Mouse (Mus musculus): Measurements from ENCODE around the gene Nhsl1. TPM values are rescaled to one million over a fixed set of nuclear protein-coding genes. Genes with fewer than 3 reads are reported as not detected.

Nhsl1 gene
- polyA plus RNA-seq, 1 experiment from 2014 or later: 9.3 TPM

- no peak for ATAC-seq (ENCODE audit: low FRiP score, low TSS enrichment)
- peak overlapping the region; percentile 52 for H3K9ac ChIP-seq (replicated peaks; ENCODE audit: low read length)
These were observed 151.7 kb downstream of the Nhsl1 start for GRCm38 (mm10) chr10:18470351-18471060.

GRCm38 (mm10) chr10:18471648-18472047, 152.9 kb downstream of the Nhsl1 start:
- Histone ChIP-seq H3K27me3 (ENCODE audit: insufficient read depth, low read length) (no peaks in the 10 kb centered on the region), H3K4me2 (replicated peaks; ENCODE audit: low read depth, low read length) (peak overlapping the region; percentile 62; the same call in 1 of the 2 replicates), H3K4me3 (ENCODE audit: low read length) (peak overlapping the region; percentile 5; the same call in 1 of the 2 replicates), H3K27ac (ENCODE audit: low read length) (no peak overlapping the region), H3K9ac (replicated peaks; ENCODE audit: low read length) (no peak overlapping the region), H3K4me1 (ENCODE audit: insufficient read depth, low read length) (peaks cover 34% of the 10 kb centered on the region), H3K36me3 (ENCODE audit: insufficient read depth, low read length) (peaks cover 13% of the 10 kb centered on the region), H3K9me3 (ENCODE audit: low read length) (no peaks in the 10 kb centered on the region)
- no peak for ATAC-seq (ENCODE audit: low FRiP score, low TSS enrichment)
- WGBS: 77% methylated on average over 5 of the region's 5 CpGs

More at GRCm38 (mm10) chr10:18470351-18471060, 151.7 kb downstream of the Nhsl1 start:
- Histone ChIP-seq H3K27me3 (ENCODE audit: insufficient read depth, low read length) (no peaks in the 10 kb centered on the region), H3K4me2 (replicated peaks; ENCODE audit: low read depth, low read length) (peak overlapping the region; percentile 62), H3K27ac (ENCODE audit: low read length) (peak overlapping the region; percentile 55), H3K9me3 (ENCODE audit: low read length) (no peaks in the 10 kb centered on the region), H3K4me3 (ENCODE audit: low read length) (peak overlapping the region; percentile 34), H3K4me1 (ENCODE audit: insufficient read depth, low read length) (peaks cover 34% of the 10 kb centered on the region), H3K36me3 (ENCODE audit: insufficient read depth, low read length) (peaks cover 13% of the 10 kb centered on the region)
- 33% methylated on average over 20 of the region's 20 CpGs for WGBS

- Histone ChIP-seq H3K9me3 (ENCODE audit: low read length) (no peaks in the 10 kb centered on the region), H3K9ac (replicated peaks; ENCODE audit: low read length) (no peak overlapping the region), H3K27ac (ENCODE audit: low read length) (no peak overlapping the region), H3K4me2 (replicated peaks; ENCODE audit: low read depth, low read length) (no peak overlapping the region), H3K4me3 (ENCODE audit: low read length) (no peak overlapping the region), H3K27me3 (ENCODE audit: insufficient read depth, low read length) (no peaks in the 10 kb centered on the region), H3K4me1 (ENCODE audit: insufficient read depth, low read length) (peaks cover 18% of the 10 kb centered on the region), H3K36me3 (ENCODE audit: insufficient read depth, low read length) (peaks cover 13% of the 10 kb centered on the region)
- no peak for ATAC-seq (ENCODE audit: low FRiP score, low TSS enrichment)
- 71% methylated on average over 6 of the region's 6 CpGs for WGBS
These were observed 156.3 kb downstream of the Nhsl1 start for GRCm38 (mm10) chr10:18475126-18475525.

- no peak overlapping the region for H3K9ac ChIP-seq (replicated peaks; ENCODE audit: low read length)
- no peak for ATAC-seq (ENCODE audit: low FRiP score, low TSS enrichment)
- 84% methylated on average over 4 of the region's 4 CpGs for WGBS
- no peaks in the 10 kb centered on the region for H3K27me3 ChIP-seq (ENCODE audit: insufficient read depth, low read length)
- no peak overlapping the region for H3K4me2 ChIP-seq (replicated peaks; ENCODE audit: low read depth, low read length)
- H3K4me3 ChIP-seq (ENCODE audit: low read length): no peak overlapping the region
- peaks cover 12% of the 10 kb centered on the region for H3K4me1 ChIP-seq (ENCODE audit: insufficient read depth, low read length)
- H3K36me3 ChIP-seq (ENCODE audit: insufficient read depth, low read length): peaks cover 7% of the 10 kb centered on the region; the same call in 1 of the 2 replicates
- no peaks in the 10 kb centered on the region for H3K9me3 ChIP-seq (ENCODE audit: low read length)
- no peak overlapping the region for H3K27ac ChIP-seq (ENCODE audit: low read length)
These were observed 159.5 kb downstream of the Nhsl1 start for GRCm38 (mm10) chr10:18478294-18478693.

- Histone ChIP-seq H3K36me3 (ENCODE audit: insufficient read depth, low read length) (no peaks in the 10 kb centered on the region), H3K4me3 (ENCODE audit: low read length) (no peak overlapping the region), H3K9ac (replicated peaks; ENCODE audit: low read length) (no peak overlapping the region), H3K9me3 (ENCODE audit: low read length) (no peaks in the 10 kb centered on the region), H3K27me3 (ENCODE audit: insufficient read depth, low read length) (no peaks in the 10 kb centered on the region), H3K27ac (ENCODE audit: low read length) (no peak overlapping the region), H3K4me1 (ENCODE audit: insufficient read depth, low read length) (peaks cover 12% of the 10 kb centered on the region), H3K4me2 (replicated peaks; ENCODE audit: low read depth, low read length) (no peak overlapping the region)
- 91% methylated on average over 3 of the region's 3 CpGs for WGBS
- ATAC-seq (ENCODE audit: low FRiP score, low TSS enrichment): no peak
These were observed 160.5 kb downstream of the Nhsl1 start for GRCm38 (mm10) chr10:18479285-18479684.

- no peaks in the 10 kb centered on the region for H3K9me3 ChIP-seq (ENCODE audit: low read length)
- no peak overlapping the region for H3K4me3 ChIP-seq (ENCODE audit: low read length)
- ATAC-seq (ENCODE audit: low FRiP score, low TSS enrichment): peak; percentile 53; the same call in 1 of the 2 replicates
- peak overlapping the region; percentile 28; the same call in 1 of the 2 replicates for H3K27ac ChIP-seq (ENCODE audit: low read length)
- no peak overlapping the region for H3K9ac ChIP-seq (replicated peaks; ENCODE audit: low read length)
- H3K4me1 ChIP-seq (ENCODE audit: insufficient read depth, low read length): peaks cover 12% of the 10 kb centered on the region
- H3K36me3 ChIP-seq (ENCODE audit: insufficient read depth, low read length): no peaks in the 10 kb centered on the region
- H3K27me3 ChIP-seq (ENCODE audit: insufficient read depth, low read length): no peaks in the 10 kb centered on the region
- H3K4me2 ChIP-seq (replicated peaks; ENCODE audit: low read depth, low read length): no peak overlapping the region
- 64% methylated on average over 10 of the region's 10 CpGs for WGBS
These were observed 162.1 kb downstream of the Nhsl1 start for GRCm38 (mm10) chr10:18480836-18481235.

- Histone ChIP-seq H3K4me1 (ENCODE audit: insufficient read depth, low read length) (peaks cover 16% of the 10 kb centered on the region), H3K27ac (ENCODE audit: low read length) (0 out of 2 replicates have a peak overlapping the region, but pooled peaks have one; percentile 38), H3K9ac (replicated peaks; ENCODE audit: low read length) (no peak overlapping the region), H3K36me3 (ENCODE audit: insufficient read depth, low read length) (no peaks in the 10 kb centered on the region), H3K27me3 (ENCODE audit: insufficient read depth, low read length) (no peaks in the 10 kb centered on the region), H3K4me2 (replicated peaks; ENCODE audit: low read depth, low read length) (no peak overlapping the region), H3K9me3 (ENCODE audit: low read length) (no peaks in the 10 kb centered on the region), H3K4me3 (ENCODE audit: low read length) (no peak overlapping the region)
- ATAC-seq (ENCODE audit: low FRiP score, low TSS enrichment): no peak
- 30% methylated on average over 4 of the region's 4 CpGs for WGBS
These were observed 163.9 kb downstream of the Nhsl1 start for GRCm38 (mm10) chr10:18482558-18483141.

GRCm38 (mm10) chr10:18483658-18484057, 164.9 kb downstream of the Nhsl1 start:
- 72% methylated on average over 3 of the region's 3 CpGs for WGBS
- no peak for ATAC-seq (ENCODE audit: low FRiP score, low TSS enrichment)
- H3K4me1 ChIP-seq (ENCODE audit: insufficient read depth, low read length): peaks cover 26% of the 10 kb centered on the region
- no peaks in the 10 kb centered on the region for H3K36me3 ChIP-seq (ENCODE audit: insufficient read depth, low read length)
- no peaks in the 10 kb centered on the region for H3K9me3 ChIP-seq (ENCODE audit: low read length)
- H3K27me3 ChIP-seq (ENCODE audit: insufficient read depth, low read length): no peaks in the 10 kb centered on the region
- no peak overlapping the region for H3K27ac ChIP-seq (ENCODE audit: low read length)
- no peak overlapping the region for H3K4me2 ChIP-seq (replicated peaks; ENCODE audit: low read depth, low read length)
- H3K4me3 ChIP-seq (ENCODE audit: low read length): no peak overlapping the region
- no peak overlapping the region for H3K9ac ChIP-seq (replicated peaks; ENCODE audit: low read length)

- Histone ChIP-seq H3K4me2 (replicated peaks; ENCODE audit: low read depth, low read length) (no peak overlapping the region), H3K9ac (replicated peaks; ENCODE audit: low read length) (no peak overlapping the region), H3K27me3 (ENCODE audit: insufficient read depth, low read length) (no peaks in the 10 kb centered on the region), H3K36me3 (ENCODE audit: insufficient read depth, low read length) (no peaks in the 10 kb centered on the region), H3K4me1 (ENCODE audit: insufficient read depth, low read length) (peaks cover 29% of the 10 kb centered on the region), H3K27ac (ENCODE audit: low read length) (no peak overlapping the region), H3K4me3 (ENCODE audit: low read length) (no peak overlapping the region), H3K9me3 (ENCODE audit: low read length) (no peaks in the 10 kb centered on the region)
- no peak for ATAC-seq (ENCODE audit: low FRiP score, low TSS enrichment)
- 92% methylated on average over 5 of the region's 5 CpGs for WGBS
These were observed 165.9 kb downstream of the Nhsl1 start for GRCm38 (mm10) chr10:18484731-18485130.

- WGBS: 56% methylated on average over 7 of the region's 7 CpGs
- Histone ChIP-seq H3K9ac (replicated peaks; ENCODE audit: low read length) (no peak overlapping the region), H3K27me3 (ENCODE audit: insufficient read depth, low read length) (no peaks in the 10 kb centered on the region), H3K36me3 (ENCODE audit: insufficient read depth, low read length) (no peaks in the 10 kb centered on the region), H3K4me1 (ENCODE audit: insufficient read depth, low read length) (peaks cover 37% of the 10 kb centered on the region), H3K4me3 (ENCODE audit: low read length) (no peak overlapping the region), H3K4me2 (replicated peaks; ENCODE audit: low read depth, low read length) (no peak overlapping the region), H3K27ac (ENCODE audit: low read length) (peak overlapping the region; percentile 67), H3K9me3 (ENCODE audit: low read length) (no peaks in the 10 kb centered on the region)
- ATAC-seq (ENCODE audit: low FRiP score, low TSS enrichment): peak; percentile 62
These were observed 169.5 kb downstream of the Nhsl1 start for GRCm38 (mm10) chr10:18488239-18488803.
